Mouse (Mus musculus) lung, adult 10 weeks (tissue): ENCODE measurements around the gene Miga1. TPM values are rescaled to one million over a fixed set of nuclear protein-coding genes. Genes with fewer than 3 reads are reported as not detected.

ENCODE experiments used
- polyA plus RNA-seq: library from polyadenylated mRNA; stranded (reverse); fragments of 350-450 nt; fragmentation: Illumina TruSeq; extraction: RNeasy Lipid Tissue Mini Kit (QIAGEN cat#74804); gene quantifications from one replicate; pipeline ENCODE4 v1.2.3, GENCODE M21; 2014; ENCODE audit warnings: low read depth, low replicate concordance; ENCODE audit not compliant: insufficient read depth

Gene Miga1
- polyA plus RNA-seq = 6.1 TPM

GRCm38 (mm10) chr3:152339862-152340557 is at the start of gene Miga1:
Gene Miga1, minus strand, starts transcription at chr3:152340407.

GRCm38 (mm10) chr3:152345732-152346632 is 5.8 kb upstream of the Miga1 start, which contains the start of gene Usp33:
Gene Usp33, plus strand, starts transcription at chr3:152346478.

DNA sequence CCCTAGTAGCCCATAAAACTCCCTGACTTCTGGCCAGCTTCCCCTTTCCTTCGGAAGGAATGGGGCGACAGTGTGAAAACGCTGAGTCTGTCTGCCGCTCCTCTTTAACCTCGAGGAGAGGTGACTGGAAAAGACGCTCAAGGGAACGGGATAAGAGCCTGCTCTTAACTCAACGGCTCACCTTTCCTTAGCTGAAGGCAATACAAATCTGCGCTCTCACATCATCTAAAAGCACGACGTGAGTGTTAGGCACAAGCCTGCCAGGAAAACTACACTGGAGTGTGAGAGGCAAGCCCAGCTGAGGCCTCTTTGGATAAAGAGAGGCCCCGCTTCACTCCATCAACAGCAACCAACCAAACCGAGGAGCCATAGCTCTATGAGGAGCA is 74.2 kb downstream of the Miga1 start, which contains the start of gene Nexn:
Gene Nexn, minus strand, starts transcription at position 315 of the 386 bp plus-strand sequence.

Other genes with a start within 250 kb of the Miga1 start
- gene Gipc2, start 174.2 kb downstream of the Miga1 start, polyA plus RNA-seq = 50.8 TPM
- gene Dnajb4, start 130.1 kb downstream of the Miga1 start, polyA plus RNA-seq = 37.9 TPM
- gene Fubp1, start 130.0 kb downstream of the Miga1 start, polyA plus RNA-seq = 31.0 TPM
- gene Nexn, start 74.1 kb downstream of the Miga1 start, polyA plus RNA-seq = 19.3 TPM
- 27.7 TPM for gene Usp33, start 6.1 kb upstream of the Miga1 start, polyA plus RNA-seq
- gene Zzz3, start 55.1 kb upstream of the Miga1 start, polyA plus RNA-seq = 13.8 TPM